Mouse (Mus musculus): ENCODE measurements around the gene Col1a1. TPM values are rescaled to one million over a fixed set of nuclear protein-coding genes. Genes with fewer than 3 reads are reported as not detected.

The Col1a1 gene
- total RNA-seq, 2 experiments from 2014 or later: 43.0 to 53.3 TPM

DNA sequence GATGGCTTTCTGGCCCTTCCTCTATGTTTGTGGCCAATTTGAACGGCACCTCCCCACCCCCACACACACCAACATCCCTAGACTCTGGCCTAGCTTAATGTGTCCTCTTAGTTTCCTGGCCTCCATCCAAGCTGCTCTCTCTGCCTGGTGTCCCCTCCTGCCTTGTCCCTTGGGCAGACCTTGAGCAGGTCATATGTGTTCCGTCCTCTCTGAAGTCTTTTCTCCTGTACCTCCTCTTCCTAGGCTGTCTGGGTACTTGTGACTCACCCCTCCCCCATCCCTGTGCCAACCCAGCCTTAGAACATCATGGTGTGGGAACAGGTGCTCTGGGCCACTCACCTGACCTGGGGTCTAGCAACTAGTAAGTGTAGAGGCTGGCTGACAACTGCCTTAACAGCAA, 38.9 kb downstream of the Col1a1 start:
- peak; percentile 67 to 72 for DNase-seq

DNA sequence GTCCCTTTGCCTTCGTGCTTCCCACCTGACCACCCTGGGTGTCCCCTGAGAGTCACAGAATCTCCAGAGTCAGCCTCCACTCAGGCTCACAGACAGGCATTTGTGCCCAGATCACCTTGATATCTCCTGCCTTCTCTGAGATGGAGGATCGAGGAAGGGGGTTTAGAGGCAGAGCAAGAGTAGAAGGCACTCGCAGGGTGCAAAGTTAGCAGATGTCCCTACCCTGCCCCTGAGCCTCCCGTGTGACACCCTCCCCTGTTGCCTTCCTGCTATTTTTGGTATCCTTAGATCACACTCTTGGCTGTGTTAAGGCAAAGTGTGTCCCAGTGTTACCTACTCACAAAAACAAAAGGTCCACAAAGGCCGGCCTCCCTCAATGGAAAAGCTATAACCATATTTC, 40.2 kb downstream of the Col1a1 start, which contains the start of gene Sgca:
Gene Sgca, minus strand, starts transcription at position 129 of the 400 bp plus-strand sequence.
- DNase-seq: peak; percentile 62 to 70

DNA sequence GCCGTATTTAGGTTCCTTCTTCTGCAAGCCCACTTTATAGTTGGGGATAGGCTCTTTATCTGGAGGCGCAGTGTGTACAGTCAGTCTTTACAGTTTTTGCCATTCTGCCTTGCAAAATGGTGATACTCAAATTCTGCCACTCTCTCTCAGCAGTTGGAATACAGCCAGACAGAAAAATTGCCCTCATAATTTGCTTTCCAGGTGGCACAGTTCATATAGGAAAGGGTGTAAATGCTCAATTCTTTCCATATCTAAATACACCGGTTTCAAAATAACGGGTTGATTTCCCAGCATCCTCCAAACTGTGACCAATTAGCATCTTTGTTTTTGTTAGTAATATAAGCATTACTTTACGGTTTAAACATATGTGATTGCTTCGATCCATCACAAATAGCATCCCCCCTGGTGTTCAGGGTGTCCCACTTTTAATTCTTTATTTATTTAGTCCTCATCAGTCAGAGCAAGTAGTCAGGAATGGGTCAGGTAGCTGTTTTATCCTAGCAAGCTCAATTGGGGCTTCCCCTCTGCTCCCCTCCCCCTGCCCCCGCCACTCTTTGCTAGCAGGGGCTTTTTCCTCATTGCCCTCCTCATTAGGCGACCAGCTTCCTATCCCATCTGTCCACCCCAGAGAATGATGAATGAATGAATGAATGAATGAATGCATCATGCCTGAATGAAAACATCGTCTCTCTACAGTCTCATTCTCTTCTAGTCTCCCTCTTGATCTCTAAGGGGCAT, 42.3 kb downstream of the Col1a1 start:
- DNase-seq: no peak

DNA sequence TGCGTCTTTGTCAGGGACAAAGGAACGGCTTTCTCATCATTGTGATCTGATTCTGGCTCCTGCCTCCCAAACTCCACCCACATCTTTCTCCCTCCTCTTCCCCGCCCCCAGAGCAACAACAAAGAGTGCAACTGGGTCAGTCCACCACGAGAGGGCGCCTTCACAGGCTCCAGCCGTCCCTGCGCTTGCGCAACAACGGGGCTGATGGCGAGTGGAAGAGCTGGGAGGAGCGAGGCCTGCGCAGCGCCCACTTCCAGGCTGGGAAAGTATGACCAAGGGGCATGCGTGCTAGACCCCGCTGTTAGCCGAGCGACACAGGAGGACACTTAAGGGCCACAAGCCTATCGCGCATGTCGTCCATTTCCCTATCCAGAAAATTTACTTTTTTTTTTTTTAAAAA, 42.9 kb downstream of the Col1a1 start:
- DNase-seq: peak; percentile 98

DNA sequence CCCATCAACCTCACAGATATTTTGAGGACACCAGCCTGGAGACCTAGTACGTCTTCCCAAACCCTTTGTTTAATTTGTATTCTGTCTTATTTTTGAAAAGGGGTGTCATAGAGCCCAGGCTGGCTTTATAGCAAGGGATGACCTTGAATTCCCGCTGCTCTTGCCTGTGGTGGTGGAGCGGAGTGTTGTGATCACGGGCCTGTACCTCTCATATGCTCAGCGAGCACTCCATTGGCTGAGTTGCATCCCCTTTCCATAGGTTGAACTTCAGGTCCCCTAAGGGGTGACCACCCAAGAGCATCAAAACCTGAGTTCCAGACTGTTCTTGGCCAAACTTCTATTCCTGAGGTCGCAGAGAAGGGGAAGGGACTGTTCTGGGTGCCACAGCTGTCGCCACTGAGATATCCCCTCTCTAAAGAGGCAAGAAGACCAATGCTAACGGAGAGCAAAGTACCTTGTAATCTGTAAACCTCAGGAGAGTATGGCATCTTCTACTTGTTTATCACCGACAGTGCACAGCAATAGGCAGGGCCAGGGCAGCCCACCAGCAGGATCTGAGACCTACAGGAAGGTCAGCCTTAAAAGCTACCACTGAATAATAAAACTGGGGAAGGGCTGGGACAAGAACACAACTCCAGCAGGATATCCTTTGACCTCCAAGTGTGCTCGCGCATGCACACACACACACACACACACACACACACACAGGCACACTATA, 43.6 kb downstream of the Col1a1 start:
- no peak for DNase-seq

DNA sequence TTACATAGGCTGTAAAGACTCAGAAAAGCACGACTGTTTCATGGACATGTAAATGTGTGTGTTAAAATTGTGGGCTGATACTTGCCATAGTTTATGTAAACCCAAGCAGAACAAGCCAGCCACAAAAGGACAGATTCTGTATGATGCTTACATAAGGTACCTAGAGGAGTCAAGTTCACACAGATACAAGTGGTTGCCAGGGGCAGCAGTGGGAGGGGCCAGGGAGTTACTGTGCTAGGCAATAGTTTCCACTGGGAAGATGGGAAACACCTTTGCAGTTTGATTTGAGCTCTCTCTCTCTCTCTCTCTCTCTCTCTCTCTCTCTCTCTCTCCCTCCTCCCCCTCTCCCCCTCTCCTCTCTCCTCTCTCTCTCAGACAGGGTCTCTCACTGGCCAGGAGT, 49.1 kb downstream of the Col1a1 start:
- DNase-seq: no peak

DNA sequence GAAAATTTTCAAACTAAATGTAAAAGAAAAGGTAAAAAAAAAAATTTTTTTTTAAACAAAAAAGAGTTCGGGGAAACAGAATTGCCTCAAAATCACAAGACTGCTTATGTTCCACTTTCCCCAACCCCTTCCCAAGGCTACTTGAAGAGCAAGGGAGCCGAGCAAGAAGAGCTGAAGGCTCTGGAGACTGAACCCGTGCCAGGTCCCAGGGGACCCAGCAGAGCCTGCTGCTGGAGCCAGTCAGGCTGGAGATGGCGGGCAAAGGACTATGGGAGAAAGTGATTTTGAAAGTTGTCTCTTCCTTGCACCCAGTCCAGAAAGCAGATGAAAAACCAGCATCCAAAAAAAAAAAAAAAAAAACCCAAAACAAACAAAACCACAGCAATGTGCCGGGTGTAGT, 49.8 kb downstream of the Col1a1 start:
- DNase-seq: no peak

DNA sequence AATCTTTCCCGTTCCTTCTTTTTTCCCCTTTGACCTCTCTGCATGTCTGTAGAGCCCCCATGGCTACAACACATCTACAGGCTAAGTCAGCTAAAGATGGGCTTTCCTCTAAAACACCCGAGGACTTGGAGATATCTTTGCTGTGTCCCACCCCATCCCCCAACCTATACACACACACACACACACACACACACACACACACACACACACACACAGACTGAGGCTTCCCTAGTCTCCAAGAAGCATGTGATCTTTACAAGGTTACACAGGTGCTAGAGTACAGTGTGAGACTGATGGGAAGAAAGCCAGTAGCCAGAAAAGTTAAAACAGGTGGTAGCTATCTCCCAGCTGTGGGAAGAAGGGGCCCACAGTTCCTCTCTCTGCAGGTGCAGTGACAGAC, 50.4 kb downstream of the Col1a1 start:
- DNase-seq: no peak

DNA sequence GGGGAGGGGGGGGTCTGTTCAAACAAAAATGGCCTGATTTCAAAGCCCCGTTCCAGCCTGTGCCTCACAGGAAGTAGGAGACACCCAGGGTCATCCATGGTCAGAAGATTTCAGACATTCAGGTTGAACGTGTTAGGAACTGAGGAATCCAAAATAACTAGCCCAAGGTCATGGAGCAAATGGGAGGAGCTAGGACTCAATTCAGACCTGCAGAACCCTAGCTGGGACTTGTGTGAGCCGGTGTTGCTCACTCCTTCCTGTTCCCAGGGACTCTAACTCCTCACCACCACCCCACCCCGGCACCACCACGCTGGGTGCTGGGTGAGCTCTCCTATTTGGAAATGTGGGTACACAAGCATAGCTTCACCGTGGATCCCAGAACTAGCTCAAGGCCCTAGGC, 51.3 kb downstream of the Col1a1 start:
- no peak for DNase-seq

DNA sequence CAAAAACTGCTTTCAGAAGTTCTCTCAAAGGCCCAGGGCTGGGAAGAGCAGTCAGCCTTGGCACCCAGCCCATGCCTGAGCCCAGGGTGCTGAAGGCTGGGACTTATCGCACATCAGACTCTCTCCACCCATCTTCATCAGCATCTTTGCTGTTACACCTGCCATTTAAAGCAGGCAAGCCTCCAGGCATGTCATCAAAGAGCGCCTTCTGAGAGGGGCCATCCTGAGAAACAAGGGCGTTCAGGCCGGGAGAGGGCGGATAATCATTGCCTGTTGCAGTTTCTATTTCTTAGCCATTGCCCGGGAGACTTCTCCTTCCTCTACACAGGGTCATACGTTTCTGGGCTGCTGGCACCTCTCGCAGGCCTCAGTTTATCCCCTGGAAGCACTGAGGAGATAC, 51.8 kb downstream of the Col1a1 start:
- no peak for DNase-seq

DNA sequence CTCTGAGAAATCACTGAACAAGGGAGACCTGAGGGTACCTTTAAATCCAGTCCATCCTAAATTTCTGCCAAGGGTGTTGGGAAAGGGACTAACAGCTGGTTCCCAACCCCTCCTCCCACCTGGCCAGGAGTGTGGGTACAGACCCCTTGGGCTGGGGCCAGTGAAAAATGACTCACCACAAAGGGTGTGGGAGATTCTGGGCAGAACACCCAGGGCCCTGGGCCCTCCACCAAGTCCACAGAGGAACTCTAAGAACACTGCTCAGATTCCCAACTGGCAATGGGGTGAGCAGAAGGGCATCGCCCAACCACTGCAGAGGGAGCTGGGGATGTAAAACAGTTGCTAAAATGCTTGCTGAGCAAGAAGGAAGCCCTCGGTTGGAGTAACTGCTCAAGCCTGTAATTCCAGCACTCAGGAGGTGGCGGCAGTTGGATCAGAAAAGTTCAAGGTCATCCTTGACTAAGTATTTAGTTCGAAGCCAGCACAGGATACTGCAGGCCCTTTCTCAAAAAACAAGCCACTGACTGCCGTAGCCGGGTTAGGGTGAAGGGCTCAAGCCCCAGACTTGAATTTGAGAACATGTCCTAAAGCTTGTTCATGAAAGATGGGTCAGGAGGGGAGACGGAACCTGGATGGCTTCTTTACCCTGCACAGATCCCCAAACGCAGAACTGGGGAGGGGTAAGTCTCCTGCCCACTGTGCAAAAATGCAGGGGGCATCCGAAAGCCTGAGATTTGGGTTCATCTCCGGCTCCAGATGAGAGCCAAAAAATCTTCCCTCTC, 52.9 kb downstream of the Col1a1 start:
- DNase-seq: peak; percentile 60 to 64

DNA sequence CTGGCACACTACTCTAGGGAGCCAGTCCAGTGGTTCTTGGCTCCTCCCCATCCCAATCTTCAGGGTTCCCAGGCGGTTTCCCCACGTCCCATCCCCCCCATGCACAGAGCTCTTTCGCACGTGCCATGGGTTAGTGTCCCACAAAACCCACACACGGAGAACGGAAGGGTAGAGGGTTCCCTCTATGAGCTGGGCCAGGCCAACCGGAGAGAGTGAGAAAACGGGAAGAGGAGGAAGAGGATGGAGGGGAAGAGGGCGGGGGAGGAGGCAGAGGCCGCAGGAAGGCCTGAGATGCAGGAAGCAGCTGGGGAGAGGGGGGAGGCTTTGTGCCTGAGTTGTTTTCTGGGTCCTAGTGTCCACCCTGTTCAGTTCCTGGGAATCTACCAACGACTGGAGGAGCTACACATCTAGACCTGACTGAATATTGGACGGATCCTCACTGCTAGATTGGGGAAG, 53.6 kb downstream of the Col1a1 start:
- DNase-seq: peak; percentile 92 to 93

DNA sequence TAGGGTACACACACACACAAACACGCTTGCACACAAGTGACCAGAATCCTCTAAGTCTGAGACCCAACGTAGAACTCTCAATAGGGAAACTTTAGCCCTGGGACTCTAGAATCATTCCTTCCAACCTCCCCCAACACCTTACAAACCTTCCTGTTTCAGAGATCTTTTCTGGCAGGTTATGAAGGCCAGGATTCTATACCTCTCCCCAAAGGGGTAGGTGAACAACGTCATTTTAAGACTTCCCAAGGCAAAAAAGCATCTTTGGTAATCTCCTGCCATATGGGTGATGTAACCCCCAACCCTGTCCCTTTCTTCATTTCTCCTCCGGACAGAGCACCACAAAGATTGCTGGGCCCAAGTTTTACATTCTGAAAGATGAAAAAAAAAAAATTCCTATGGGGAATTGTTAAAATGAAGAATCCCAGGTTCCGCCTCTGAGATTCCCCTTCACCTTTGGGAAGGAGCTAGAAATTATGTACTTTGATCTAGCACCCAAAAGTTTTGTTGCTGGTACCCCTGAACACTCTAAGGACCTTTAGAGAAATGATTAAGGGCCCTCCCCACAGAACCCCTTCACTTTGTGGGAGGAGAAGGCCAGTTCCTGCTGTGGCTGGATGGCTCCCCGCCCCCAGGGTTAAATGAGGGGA, 54.2 kb downstream of the Col1a1 start:
- DNase-seq: no peak

DNA sequence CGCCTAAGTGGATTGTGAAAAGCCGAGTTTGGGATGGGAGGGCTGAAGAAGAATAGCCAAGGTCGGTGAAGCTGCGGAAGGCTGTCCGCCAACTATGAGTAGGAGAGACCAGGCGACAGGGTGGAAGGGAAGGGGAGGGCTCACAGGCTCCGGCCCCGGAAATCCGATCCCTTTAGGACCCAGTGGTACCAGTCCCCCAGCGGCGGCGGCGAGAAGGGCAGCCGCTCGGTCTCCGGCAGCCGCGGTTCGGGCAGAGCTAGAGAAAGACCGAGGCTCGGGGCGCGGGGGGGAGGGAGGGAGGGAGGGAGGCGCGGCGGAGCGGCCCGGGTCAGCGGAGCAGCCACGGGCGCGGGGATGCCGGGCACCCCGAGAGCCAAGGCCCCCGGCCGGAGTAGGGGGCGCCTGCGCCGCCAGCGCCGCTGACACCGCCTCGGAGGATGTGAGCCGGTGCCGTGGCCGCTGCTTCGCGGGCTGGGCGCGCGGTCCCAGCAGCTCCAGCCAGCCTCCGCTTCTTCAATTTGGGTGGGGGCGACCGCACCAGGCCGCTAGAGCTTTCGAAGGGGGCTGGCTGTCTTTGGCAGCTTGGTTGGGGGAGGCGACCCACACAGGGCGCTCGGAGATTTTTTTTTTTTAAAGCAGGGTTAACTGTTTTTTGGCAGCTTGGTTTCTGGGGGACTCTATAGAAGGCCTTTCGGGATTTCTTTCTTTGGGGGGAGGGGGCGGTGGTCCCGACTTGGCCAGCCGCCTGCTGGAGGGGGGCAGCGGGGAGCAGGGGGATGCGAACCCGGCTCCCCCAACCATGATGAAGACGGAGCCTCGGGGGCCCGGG, 54.9 kb downstream of the Col1a1 start, which contains the start of gene Ppp1r9b:
Gene Ppp1r9b, plus strand, starts transcription at position 287 of the 829 bp plus-strand sequence.
- peak; percentile 95 to 97 for DNase-seq

DNA sequence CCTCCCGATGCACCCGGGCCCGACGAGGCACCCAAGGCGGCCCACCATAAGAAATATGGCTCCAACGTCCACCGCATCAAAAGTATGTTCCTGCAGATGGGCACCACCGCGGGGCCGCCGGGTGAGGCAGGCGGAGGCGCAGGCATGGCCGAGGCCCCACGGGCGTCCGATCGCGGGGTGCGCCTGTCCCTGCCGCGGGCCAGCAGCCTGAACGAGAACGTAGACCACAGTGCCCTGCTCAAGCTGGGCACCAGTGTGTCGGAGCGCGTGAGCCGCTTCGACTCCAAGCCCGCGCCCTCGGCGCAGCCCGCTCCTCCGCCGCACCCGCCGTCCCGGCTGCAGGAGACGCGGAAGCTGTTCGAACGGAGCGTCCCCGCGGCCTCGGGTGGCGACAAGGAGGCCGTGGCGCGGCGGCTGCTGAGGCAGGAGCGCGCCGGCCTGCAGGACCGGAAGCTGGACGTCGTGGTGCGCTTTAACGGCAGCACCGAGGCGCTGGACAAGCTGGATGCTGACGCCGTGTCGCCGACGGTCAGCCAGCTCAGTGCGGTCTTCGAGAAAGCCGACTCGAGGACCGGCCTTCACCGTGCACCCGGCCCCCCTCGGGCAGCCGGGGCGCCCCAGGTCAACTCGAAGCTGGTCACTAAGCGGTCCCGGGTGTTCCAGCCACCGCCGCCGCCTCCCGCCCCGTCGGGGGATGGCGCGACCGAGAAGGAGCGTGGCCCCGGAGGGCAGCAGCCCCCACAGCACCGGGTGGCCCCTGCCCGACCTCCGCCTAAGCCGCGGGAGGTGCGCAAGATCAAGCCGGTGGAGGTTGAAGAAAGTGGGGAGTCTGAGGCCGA, 55.8 kb downstream of the Col1a1 start:
- peak; percentile 68 to 75 for DNase-seq

DNA sequence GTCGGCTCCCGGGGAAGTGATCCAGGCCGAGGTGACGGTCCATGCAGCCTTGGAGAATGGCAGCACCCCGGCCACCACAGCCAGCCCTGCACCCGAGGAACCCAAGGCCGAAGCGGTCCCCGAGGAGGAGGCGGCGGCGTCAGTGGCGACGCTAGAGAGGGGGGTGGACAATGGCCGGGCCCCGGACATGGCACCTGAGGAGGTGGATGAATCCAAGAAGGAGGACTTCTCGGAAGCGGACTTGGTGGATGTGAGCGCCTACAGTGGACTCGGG, 56.4 kb downstream of the Col1a1 start:
- no peak for DNase-seq

DNA sequence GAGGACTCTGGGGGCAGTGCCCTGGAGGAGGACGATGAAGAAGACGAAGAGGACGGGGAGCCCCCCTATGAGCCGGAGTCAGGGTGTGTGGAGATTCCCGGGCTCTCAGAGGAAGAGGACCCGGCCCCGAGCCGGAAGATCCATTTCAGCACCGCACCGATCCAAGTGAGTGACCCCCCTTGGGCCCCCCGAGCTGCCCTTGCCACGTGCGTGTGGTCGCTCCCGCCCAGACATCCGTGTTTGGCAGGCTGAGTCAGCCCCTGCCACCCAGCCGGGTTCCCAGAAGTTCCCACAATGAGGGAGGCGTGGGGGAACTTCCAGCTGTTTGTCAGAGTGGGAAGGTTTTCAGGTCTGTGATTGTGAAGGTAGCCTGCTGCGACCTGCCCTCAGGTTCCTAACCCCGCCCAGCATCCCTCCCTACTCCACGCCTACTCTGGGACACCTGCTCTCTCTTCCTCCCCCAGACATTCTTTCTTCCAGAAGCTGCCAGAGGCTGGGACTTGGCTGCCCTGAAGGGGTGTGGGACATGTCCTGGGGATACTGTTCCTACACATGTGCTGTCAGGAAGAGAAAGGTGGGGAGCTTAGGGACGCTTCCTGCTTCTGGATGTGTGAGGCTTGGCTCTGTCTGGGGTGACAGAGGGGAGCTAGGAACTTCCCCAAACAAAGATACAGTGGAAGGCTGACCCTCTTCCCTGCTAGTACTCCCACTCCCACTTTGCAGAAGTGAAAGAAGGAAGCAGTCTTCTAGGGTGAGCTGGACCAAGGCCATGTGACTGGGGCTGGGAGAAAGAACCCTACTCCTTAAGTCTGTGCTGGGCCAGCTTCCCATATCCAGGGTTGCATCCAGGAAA, 57.0 kb downstream of the Col1a1 start:
- DNase-seq: peak; percentile 75 to 83

DNA sequence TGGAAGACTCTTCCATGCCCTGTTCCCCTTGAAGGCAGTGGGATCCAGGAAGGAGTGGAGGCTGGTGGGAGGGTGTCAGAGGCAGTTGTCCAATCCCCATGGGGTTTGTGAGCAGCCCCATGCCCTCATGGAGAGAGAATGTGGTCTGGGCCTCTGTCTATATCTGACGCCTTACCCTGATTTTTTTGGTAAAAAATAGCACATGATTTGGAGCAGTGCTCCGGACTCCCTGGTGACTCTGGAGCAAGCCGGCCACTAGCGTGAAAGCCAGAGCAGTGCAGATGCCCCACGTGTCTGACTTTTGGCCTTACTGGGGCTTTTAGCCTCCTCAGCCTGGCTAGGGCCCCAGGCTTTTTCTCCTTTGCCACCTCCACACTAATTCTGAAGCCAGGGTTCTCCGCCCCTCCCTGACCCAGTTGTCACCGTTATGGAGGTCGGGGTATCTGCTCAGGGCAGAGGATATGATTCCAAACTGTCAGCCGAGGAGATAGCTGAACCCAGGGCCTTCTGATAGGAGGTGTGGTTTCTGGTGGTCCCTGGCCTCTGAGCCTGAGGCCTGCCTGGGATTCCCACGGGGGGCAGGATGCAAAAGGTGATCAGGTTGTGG, 58.3 kb downstream of the Col1a1 start:
- DNase-seq: peak; percentile 64 to 66
